Mouse (Mus musculus) intestine, embryonic 16.5 days (tissue): ENCODE data around the gene Gga2. TPM values are rescaled to one million over a fixed set of nuclear protein-coding genes. Genes with fewer than 3 reads are reported as not detected.

Experiments used
- ATAC-seq: fragments of 200-750 bp; cut with Nextera tagmentation; 2 replicates; pipeline ENCODE4 v1.8.0; 2017; ENCODE audit warnings: moderate TSS enrichment, moderate library complexity
- H3K27ac ChIP-seq: fragments of 300-500 bp; sonication (generic); 2 replicates; pipeline ENCODE4 v1.5.1; 2014; ENCODE audit warnings: mild to moderate bottlenecking, low read length
- H3K27me3 ChIP-seq: fragments of 300-500 bp; sonication (generic); replicated peaks from 2 replicates; pipeline ENCODE4 v1.6.1; 2014; ENCODE audit warnings: low read length, control low read depth, mixed read lengths; ENCODE audit not compliant: control insufficient read depth, insufficient read depth
- H3K36me3 ChIP-seq: fragments of 300-500 bp; sonication (generic); 2 replicates; pipeline ENCODE4 v1.6.1; 2014; ENCODE audit warnings: low read length, control low read depth; ENCODE audit not compliant: control insufficient read depth, insufficient read depth
- H3K4me1 ChIP-seq: fragments of 300-500 bp; sonication (generic); 2 replicates; pipeline ENCODE4 v1.6.1; 2014; ENCODE audit warnings: low read length, control low read depth, mixed read lengths; ENCODE audit not compliant: control insufficient read depth, insufficient read depth
- H3K4me2 ChIP-seq: fragments of 300-500 bp; sonication (generic); 2 replicates; pipeline ENCODE4 v1.6.1; 2014; ENCODE audit warnings: low read depth, low read length, control low read depth
- H3K4me3 ChIP-seq: fragments of 300-500 bp; sonication (generic); 2 replicates; pipeline ENCODE4 v1.5.1; 2014; ENCODE audit warnings: mild to moderate bottlenecking, low read length
- H3K9ac ChIP-seq: fragments of 300-500 bp; sonication (generic); 2 replicates; pipeline ENCODE4 v1.6.1; 2014; ENCODE audit warnings: low read depth, low read length
- H3K9me3 ChIP-seq: fragments of 300-500 bp; sonication (generic); 2 replicates; pipeline ENCODE4 v1.6.1; 2016; ENCODE audit warnings: low read length, control low read depth; ENCODE audit not compliant: control insufficient read depth
- WGBS: fragments of 180-500 bp; shearing (Covaris S2); extraction: QIAGEN DNeasy Blood & Tissue Kit; methylation state at CpG from one replicate; pipeline ENCODE4 v1.1.7; 2014; 5-methylcytosine and 5-hydroxymethylcytosine counted together
- polyA plus RNA-seq: library from polyadenylated mRNA; unstranded; fragments of >200 nt; fragmentation: Nextera tagmentation; extraction: Ambion mirVana; gene quantifications from 2 replicates; pipeline ENCODE4 v1.2.1, GENCODE M21; 2015

Gga2 gene
- polyA plus RNA-seq, 1 experiment from 2014 or later = 118 TPM

DNA sequence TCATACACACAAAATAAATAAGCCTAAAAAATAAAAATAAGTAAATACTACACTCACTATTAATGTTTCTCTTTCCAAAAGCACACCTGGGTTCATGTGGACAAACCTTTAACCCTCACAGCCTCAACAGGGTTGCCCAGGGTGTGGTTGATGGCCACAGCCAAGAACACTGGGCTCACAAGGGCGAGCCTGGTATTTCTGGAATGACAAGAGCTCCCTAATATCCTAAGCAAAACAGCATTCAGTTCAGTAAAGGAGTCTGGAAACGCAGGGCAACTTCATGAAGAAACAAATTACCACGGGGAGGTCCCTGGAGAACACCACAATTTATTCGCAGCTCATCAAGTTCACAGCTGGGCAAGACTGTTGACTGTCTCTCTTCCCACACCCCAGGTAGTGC is 73.5 kb downstream of the Gga2 start:
- no peak overlapping the region for H3K4me3 ChIP-seq
- H3K27ac ChIP-seq = no peak overlapping the region
- ATAC-seq = no peak
- 66% methylated on average over 4 of the region's 4 CpGs for WGBS
- H3K27me3 ChIP-seq = no peaks in the 10 kb centered on the region
- no peak overlapping the region for H3K4me2 ChIP-seq
- no peak overlapping the region for H3K9ac ChIP-seq
- no peaks in the 10 kb centered on the region for H3K4me1 ChIP-seq
- 0 out of 2 replicates have a peak, but pooled peaks cover 8% of the 10 kb centered on the region for H3K36me3 ChIP-seq
- H3K9me3 ChIP-seq = no peaks in the 10 kb centered on the region

DNA sequence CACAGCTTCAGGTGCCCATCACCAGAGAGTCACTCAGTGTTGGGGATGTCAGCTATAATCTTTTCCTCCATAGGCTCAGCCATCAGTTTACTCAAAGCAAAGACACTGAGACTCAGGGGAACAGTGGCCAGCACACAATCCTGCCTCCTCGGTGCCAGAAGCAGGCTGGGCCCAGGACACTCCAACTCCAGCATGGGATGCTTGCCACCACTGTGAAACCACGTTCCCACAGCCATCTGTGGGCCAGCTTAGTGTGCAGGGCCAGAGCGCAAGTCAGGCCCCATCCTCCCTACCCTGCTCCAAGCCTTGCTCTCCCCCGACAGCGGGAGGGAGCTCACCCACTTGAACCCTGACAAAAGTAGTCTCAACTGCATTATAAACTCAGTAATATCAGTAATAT is 74.8 kb downstream of the Gga2 start:
- H3K4me1 ChIP-seq = no peaks in the 10 kb centered on the region
- H3K4me3 ChIP-seq = no peak overlapping the region
- H3K27me3 ChIP-seq = no peaks in the 10 kb centered on the region
- no peak for ATAC-seq
- no peaks in the 10 kb centered on the region for H3K9me3 ChIP-seq
- no peak overlapping the region for H3K9ac ChIP-seq
- no peak overlapping the region for H3K4me2 ChIP-seq
- H3K27ac ChIP-seq = no peak overlapping the region
- H3K36me3 ChIP-seq = 0 out of 2 replicates have a peak, but pooled peaks cover 4% of the 10 kb centered on the region
- 80% methylated on average over 5 of the region's 5 CpGs for WGBS

DNA sequence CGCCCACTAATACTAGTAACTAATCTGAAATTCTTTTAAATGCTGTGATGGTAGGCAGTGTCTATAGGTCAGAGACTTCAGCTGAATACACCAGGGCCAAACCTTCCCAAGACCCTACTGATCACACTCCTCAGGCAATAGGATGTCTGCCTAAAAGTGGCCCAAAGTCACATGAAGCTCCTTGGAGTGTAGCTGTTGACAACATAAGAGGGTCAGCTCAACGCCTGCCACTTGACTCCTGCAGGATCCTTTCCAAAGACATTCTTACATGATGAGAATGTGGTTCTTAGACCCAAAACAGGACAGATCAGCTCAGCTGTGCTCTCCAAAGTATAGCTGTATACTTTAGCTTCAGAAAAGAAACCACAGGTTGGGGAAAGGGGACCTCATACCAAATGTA is 78.7 kb downstream of the Gga2 start:
- Histone ChIP-seq H3K27me3 (no peaks in the 10 kb centered on the region), H3K4me2 (no peak overlapping the region), H3K4me1 (no peaks in the 10 kb centered on the region), H3K4me3 (no peak overlapping the region), H3K9ac (no peak overlapping the region), H3K27ac (no peak overlapping the region), H3K9me3 (no peaks in the 10 kb centered on the region), H3K36me3 (no peaks in the 10 kb centered on the region)
- no peak for ATAC-seq
- 83% methylated on average over 2 of the region's 2 CpGs for WGBS

DNA sequence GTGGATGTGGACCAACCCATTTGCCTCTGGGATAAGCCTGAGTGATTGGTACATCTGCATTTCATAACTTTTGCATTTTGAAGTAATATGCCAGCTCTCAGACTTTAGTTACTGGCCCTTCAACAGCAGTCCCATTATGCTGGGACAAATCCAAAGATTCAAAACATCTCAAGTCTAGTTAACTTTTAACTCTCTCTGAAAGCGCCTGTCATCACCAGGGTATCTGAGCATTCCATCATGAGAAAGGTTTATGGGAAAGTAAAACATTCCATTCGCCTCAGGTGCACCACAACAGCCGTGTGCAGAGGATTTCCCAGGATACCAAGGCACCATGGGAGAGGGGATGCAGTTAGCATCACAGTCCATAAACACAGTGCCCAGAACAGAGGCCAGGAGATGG is 79.4 kb downstream of the Gga2 start:
- ATAC-seq = no peak
- H3K27ac ChIP-seq = no peak overlapping the region
- H3K27me3 ChIP-seq = no peaks in the 10 kb centered on the region
- WGBS = 73% methylated on average over 3 of the region's 3 CpGs
- H3K4me2 ChIP-seq = no peak overlapping the region
- H3K4me1 ChIP-seq = no peaks in the 10 kb centered on the region
- no peak overlapping the region for H3K4me3 ChIP-seq
- no peaks in the 10 kb centered on the region for H3K36me3 ChIP-seq
- no peaks in the 10 kb centered on the region for H3K9me3 ChIP-seq
- H3K9ac ChIP-seq = no peak overlapping the region

DNA sequence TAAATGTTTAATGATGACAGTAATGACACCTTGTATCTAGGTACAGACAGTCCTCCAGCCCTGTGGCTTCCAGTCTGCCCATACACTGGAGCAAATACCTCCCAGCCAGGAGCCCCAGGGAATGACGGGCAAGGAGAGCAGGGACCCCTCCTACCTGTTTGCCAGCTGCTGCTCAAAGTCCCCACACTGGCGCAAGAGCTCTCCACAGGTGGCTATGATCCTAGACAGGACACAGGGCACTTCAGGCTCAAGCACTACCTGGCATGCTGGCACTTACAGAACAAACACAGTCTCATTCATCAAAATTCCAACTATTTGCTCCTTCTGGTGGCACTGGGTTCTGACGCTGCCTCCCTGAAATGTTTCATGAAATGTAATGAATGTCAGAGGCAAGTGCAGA is 80.0 kb downstream of the Gga2 start:
- Histone ChIP-seq H3K9me3 (no peaks in the 10 kb centered on the region), H3K4me1 (peaks cover 6% of the 10 kb centered on the region), H3K4me3 (no peak overlapping the region), H3K27ac (no peak overlapping the region), H3K4me2 (no peak overlapping the region), H3K27me3 (no peaks in the 10 kb centered on the region), H3K36me3 (no peaks in the 10 kb centered on the region), H3K9ac (no peak overlapping the region)
- WGBS = 72% methylated on average over 3 of the region's 3 CpGs
- ATAC-seq = no peak

DNA sequence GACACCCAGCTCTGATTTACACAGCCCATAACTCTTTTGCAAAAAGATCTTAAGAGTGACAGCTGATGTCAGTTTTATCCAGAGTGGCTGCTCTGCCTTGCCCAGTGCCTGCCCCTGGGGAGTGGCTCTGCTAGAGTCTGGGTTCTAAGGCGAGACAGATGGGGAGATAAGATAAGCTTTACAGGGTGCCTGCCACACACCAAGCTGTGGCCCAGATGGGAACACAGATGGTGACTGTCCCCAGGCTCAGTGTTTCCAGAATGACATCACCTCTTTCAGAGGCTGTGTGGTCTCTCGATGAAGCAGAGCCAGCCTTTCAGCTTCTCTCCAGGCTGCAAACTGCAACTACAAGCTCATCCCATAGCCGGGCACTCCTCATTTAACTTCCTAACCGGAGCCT is 81.3 kb downstream of the Gga2 start:
- WGBS = 35% methylated on average over 4 of the region's 4 CpGs
- Histone ChIP-seq H3K27ac (no peak overlapping the region), H3K4me1 (peaks cover 13% of the 10 kb centered on the region), H3K4me2 (no peak overlapping the region), H3K4me3 (no peak overlapping the region), H3K9ac (no peak overlapping the region), H3K27me3 (no peaks in the 10 kb centered on the region), H3K9me3 (no peaks in the 10 kb centered on the region), H3K36me3 (no peaks in the 10 kb centered on the region)
- peak; percentile 68 for ATAC-seq

DNA sequence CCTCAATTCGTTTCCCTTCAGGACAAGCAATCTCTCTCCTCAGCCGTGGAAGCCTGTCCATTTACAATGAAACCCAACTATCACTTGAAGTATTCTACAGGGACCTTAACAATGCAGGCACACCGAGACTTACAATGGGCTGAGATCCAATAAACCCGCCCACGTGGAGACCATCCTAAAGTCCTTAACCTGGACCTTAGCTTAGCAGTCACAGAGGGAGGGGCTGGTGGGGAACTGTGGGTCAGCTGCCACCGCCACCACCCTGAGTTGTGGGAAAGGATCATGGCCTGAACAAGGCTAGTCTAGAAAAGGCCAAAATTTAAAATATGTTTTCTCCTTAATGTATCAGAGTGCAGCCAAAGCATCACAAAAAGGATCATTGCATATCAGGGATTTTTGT is 81.8 kb downstream of the Gga2 start:
- Histone ChIP-seq H3K27ac (no peak overlapping the region), H3K9ac (no peak overlapping the region), H3K36me3 (no peaks in the 10 kb centered on the region), H3K27me3 (no peaks in the 10 kb centered on the region), H3K4me1 (peaks cover 13% of the 10 kb centered on the region), H3K9me3 (no peaks in the 10 kb centered on the region), H3K4me3 (no peak overlapping the region), H3K4me2 (no peak overlapping the region)
- 64% methylated on average over 6 of the region's 6 CpGs for WGBS
- ATAC-seq = no peak

DNA sequence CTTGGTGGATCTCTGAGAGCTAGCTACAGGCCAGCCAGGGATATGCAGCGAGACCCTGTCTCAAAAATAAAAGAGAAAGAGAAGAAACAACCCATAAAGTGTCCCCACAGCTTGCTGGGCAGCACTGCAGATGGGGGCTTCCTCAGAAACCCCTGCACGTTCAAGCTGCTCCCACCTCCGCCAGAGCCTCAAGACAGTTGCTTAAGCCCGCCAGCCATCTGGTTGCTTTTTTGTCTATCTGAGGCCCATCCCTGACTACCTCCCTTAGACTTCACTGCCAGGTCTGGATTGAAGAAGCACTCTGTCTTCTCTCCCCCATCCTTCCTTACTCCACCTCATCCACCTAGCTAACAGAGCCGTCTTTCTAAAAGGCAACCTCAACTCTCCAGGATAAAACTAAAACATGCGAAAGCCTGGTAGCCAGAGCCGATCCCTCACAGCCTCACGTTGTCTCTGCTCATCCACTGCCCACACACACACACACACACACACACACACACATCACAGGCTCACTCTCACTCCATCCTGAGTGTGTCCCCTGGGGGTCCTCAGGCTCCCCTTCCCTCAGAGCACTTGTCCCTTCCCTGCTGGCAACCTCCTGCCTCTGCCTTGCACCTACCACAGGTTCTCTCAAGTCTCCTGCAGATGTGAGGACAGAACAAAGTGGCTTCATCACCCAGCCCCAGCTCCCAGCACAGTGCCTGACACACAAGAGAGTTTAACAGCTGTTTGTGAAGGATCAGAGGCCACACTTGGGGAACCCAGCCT is 82.7 kb downstream of the Gga2 start:
- ATAC-seq = no peak
- no peaks in the 10 kb centered on the region for H3K27me3 ChIP-seq
- H3K9ac ChIP-seq = no peak overlapping the region
- H3K4me2 ChIP-seq = no peak overlapping the region
- 73% methylated on average over 8 of the region's 8 CpGs for WGBS
- peaks cover 13% of the 10 kb centered on the region for H3K4me1 ChIP-seq
- H3K36me3 ChIP-seq = no peaks in the 10 kb centered on the region
- no peak overlapping the region for H3K4me3 ChIP-seq
- no peak overlapping the region for H3K27ac ChIP-seq
- no peaks in the 10 kb centered on the region for H3K9me3 ChIP-seq

DNA sequence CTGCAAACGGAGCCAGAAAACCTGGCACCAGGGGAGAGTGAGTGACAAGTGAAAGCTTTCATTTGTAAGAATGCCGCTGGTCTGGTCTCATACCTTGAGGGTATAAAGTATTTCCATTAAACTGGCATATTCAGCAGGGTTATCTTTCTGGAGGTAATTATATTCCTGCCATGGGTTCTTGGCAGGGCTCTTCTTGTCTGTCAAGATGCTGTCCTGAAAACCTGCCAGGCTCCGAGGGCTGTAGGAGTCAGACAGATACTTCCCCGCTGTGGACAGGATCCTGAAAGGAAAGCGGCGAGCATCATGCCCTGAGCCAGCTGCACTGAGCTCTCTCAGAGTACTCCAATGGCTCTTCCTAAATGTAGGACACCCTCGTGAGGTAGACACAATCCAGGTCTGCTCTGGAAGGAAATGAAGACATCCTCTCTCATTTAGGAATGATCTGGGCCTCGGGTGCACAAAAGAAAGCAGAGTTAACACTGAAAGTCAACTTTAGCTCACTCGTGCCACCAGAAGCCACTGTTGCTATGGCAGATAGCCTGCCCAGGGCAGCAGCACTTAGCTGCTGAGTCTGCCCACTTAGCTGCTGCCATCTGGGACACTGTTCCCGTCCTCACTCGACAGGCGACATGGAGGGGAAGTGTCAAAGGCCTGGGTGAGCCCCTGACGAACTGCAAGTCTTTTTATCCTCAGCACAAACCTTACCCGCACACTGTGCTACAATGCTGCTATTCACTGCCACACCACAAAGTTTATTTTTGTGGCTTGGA is 84.0 kb downstream of the Gga2 start:
- Histone ChIP-seq H3K9ac (no peak overlapping the region), H3K27me3 (no peaks in the 10 kb centered on the region), H3K27ac (no peak overlapping the region), H3K4me3 (no peak overlapping the region), H3K36me3 (no peaks in the 10 kb centered on the region), H3K9me3 (no peaks in the 10 kb centered on the region), H3K4me2 (no peak overlapping the region), H3K4me1 (peaks cover 13% of the 10 kb centered on the region)
- WGBS = 69% methylated on average over 14 of the region's 14 CpGs
- no peak for ATAC-seq
